Mouse (Mus musculus): Measurements from ENCODE around the gene Ugt1a6b.

Gene Ugt1a6b

GRCm38 (mm10) chr1:88197443-88197842 is 94.4 kb downstream of the Ugt1a6b start:
- no peak for DNase-seq (ENCODE audit: low read depth, low spot score)

- DNase-seq (ENCODE audit: low read depth, low spot score), result no peak
Observed at GRCm38 (mm10) chr1:88199996-88200395, 96.9 kb downstream of the Ugt1a6b start.

- no peak for DNase-seq (ENCODE audit: low read depth, low spot score)
Observed at GRCm38 (mm10) chr1:88200456-88200855, 97.4 kb downstream of the Ugt1a6b start, which contains the start of gene Ugt1a2. Gene Ugt1a2 (plus strand): TSS chr1:88200601.

- peak; percentile 67 for DNase-seq (ENCODE audit: low read depth, low spot score)
Observed at GRCm38 (mm10) chr1:88205294-88205922, 102.4 kb downstream of the Ugt1a6b start, which contains the start of gene Dnajb3. Gene Dnajb3 (minus strand): TSS chr1:88205782.

- DNase-seq (ENCODE audit: low read depth, low spot score), result no peak
Observed at GRCm38 (mm10) chr1:88206843-88207479, 103.9 kb downstream of the Ugt1a6b start.

- peak; percentile 14 for DNase-seq (ENCODE audit: low read depth, low spot score)
Observed at GRCm38 (mm10) chr1:88211812-88212211, 108.8 kb downstream of the Ugt1a6b start, which contains the start of gene Ugt1a1. Gene Ugt1a1 (plus strand): TSS chr1:88211959.

- DNase-seq (ENCODE audit: low read depth, low spot score), result peak; percentile 12
Observed at GRCm38 (mm10) chr1:88212341-88213045, 109.4 kb downstream of the Ugt1a6b start.

- DNase-seq (ENCODE audit: low read depth, low spot score), result peak; percentile 3
Observed at GRCm38 (mm10) chr1:88213061-88213460, 110.0 kb downstream of the Ugt1a6b start.

GRCm38 (mm10) chr1:88213766-88214461 is 110.9 kb downstream of the Ugt1a6b start:
- peak; percentile 18 for DNase-seq (ENCODE audit: low read depth, low spot score)

- peak; percentile 12 for DNase-seq (ENCODE audit: low read depth, low spot score)
Observed at GRCm38 (mm10) chr1:88214462-88214952, 111.5 kb downstream of the Ugt1a6b start.

- peak; percentile 14 for DNase-seq (ENCODE audit: low read depth, low spot score)
Observed at GRCm38 (mm10) chr1:88215466-88216380, 112.7 kb downstream of the Ugt1a6b start.

GRCm38 (mm10) chr1:88216551-88216950 is 113.5 kb downstream of the Ugt1a6b start:
- DNase-seq (ENCODE audit: low read depth, low spot score), result peak; percentile 10

- DNase-seq (ENCODE audit: low read depth, low spot score), result peak; percentile 28
Observed at GRCm38 (mm10) chr1:88217144-88217543, 114.1 kb downstream of the Ugt1a6b start.

GRCm38 (mm10) chr1:88217576-88217975 is 114.5 kb downstream of the Ugt1a6b start:
- peak; percentile 24 for DNase-seq (ENCODE audit: low read depth, low spot score)

GRCm38 (mm10) chr1:88218051-88218450 is 115.0 kb downstream of the Ugt1a6b start:
- DNase-seq (ENCODE audit: low read depth, low spot score), result peak; percentile 16

- peak; percentile 5 for DNase-seq (ENCODE audit: low read depth, low spot score)
Observed at GRCm38 (mm10) chr1:88218591-88218990, 115.5 kb downstream of the Ugt1a6b start.

- peak; percentile 23 for DNase-seq (ENCODE audit: low read depth, low spot score)
Observed at GRCm38 (mm10) chr1:88219054-88219453, 116.0 kb downstream of the Ugt1a6b start.

GRCm38 (mm10) chr1:88220336-88220735 is 117.3 kb downstream of the Ugt1a6b start:
- peak; percentile 16 for DNase-seq (ENCODE audit: low read depth, low spot score)

- peak; percentile 7 for DNase-seq (ENCODE audit: low read depth, low spot score)
Observed at GRCm38 (mm10) chr1:88222216-88222615, 119.2 kb downstream of the Ugt1a6b start.

- DNase-seq (ENCODE audit: low read depth, low spot score), result peak; percentile 15
Observed at GRCm38 (mm10) chr1:88223011-88223515, 120.0 kb downstream of the Ugt1a6b start.

Data from CD4-positive helper T cell, adult 2 months (primary cell).